Mouse (Mus musculus): ENCODE results near the gene Pglyrp2. TPM values are rescaled to one million over a fixed set of nuclear protein-coding genes. Genes with fewer than 3 reads are reported as not detected.
A peak's percentile ranks its signal among the peaks of the same experiment; 100 is the strongest.

Pglyrp2 gene
- total RNA-seq (2021), result not detected
- long read RNA-seq, experiment 1, result 0 reads
- long read RNA-seq, experiment 2, result 0 reads

DNA sequence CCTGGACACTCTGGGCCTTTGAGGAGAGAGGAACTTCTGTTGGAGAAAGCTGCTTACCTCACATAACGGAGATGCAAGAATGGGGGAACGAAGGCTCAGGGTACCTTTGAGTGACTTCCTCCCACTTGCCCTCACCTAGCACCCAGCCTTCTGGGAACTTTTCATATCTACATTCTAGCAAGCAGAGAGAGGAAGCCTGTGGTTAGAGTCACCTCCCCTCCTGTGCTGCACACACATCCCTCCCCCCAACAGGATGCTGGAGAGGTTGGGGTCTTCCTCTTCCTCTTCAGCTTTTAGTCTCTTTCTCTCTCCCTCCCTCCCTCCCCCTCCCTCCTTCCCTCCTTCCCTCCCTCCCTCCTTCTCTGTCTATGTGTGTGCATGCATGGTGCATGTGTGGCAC, at the start of gene Pglyrp2:
Pglyrp2 (minus strand) TSS at position 134 of the 400 bp plus-strand sequence.
- no peak for DNase-seq (ENCODE audit: low spot score in 2 of 2)
- intact Hi-C loops (cut with DNase I), result no loop called here

DNA sequence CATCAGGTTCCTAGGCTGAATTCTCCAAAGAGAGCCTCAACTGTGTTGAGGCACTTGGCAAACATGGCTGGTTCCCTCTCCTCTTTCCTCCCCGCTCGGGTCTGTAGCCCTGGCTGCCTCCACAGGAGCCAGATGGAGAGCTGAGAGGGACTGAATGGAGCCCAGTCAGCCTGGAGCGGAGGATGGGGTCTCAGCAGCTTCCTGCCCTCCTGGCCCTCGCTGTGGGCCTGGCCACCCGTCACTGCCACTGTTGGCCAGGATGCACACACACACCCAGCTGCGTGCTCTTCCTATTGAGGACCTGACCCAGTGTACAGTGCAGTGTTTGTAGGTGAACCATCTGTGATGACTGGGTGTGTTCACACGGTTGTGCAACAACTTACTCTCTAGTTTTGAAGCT, 48.2 kb upstream of the Pglyrp2 start:
- intact Hi-C loops (cut with DNase I), result no loop called here
- no peak for DNase-seq (ENCODE audit: low spot score in 2 of 2)

DNA sequence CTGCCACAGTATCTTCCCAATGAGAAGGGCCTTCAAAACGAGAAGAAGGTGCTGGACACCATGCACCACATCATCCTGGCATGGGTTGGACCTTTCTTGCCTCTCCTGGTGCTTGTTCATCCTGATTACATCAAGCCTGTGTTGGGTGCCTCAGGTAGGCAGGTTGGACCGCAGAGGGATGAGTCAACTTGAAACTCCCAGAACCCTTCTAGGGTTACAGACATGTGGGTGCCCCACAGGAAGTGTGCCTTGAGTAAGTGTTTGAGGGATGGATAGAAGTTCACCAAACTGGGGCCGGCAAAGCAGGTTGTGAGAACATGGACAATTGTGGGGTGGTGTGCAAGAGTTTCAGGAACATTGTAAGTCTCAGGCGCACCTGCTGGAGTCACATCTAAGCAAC, 46.8 kb upstream of the Pglyrp2 start:
- intact Hi-C loops (cut with DNase I), result no loop called here
- no peak for DNase-seq (ENCODE audit: low spot score in 2 of 2)

DNA sequence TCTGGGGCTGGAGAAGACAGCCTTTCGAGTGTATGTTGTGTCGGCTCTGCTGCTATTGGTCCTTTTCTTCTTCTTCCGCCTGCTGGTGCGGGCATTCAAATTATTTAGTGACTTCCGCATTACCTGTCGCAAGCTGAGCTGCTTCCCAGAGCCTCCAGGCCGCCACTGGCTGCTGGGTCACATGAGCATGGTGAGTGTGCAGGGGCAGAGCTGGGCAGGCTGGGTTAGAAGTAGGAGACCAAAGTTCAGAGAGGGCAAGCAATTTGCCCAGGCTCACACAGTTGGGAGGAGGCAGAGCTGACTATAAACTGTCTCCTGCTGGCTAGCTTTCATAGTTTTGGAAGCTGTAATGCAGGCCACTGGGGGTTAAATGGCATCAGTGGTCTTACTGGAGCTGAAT, 44.5 kb upstream of the Pglyrp2 start:
- DNase-seq (ENCODE audit: low spot score in 2 of 2), result no peak
- intact Hi-C loops (cut with DNase I), result no loop called here

DNA sequence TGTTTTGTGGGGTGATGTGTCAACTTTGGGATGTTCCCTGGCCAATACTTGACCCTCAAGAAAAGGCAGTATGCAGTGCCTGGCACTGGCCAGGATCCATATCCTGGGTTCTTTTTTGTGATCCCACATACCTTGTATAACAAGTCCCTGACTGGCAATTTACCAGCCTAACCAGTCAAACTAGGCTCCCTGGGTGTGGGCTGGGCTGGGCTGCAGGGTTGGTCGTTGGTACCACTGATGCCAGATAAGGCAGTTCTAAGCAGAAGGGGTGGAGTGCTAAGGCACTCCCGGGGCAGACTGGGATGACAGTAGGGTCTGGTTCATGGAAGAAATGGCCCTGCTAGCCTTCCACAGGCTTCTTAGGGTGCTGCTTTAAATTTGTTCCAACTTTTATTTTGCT, 31.0 kb upstream of the Pglyrp2 start:
- no peak for DNase-seq (ENCODE audit: low spot score in 2 of 2)

DNA sequence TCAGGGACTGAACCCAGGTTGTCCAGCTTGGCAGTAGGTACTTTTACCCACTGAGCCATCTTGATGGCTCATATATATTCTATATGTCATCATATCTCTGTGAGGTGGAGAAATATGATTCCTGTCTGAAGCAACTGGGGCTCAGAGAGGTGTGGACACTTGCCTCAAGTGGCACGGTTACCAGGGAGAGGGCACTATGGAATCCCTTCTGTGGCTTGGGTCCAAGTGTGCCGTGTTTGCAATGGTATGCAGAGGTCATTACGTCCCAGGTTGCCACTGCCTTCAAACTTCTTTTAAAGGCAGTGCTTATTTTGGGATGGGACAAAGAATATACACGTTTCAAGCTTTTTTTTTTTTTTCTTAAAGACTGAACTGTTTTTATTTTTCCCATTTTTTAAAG, 30.2 kb upstream of the Pglyrp2 start:
- no peak for DNase-seq (ENCODE audit: low spot score in 2 of 2)
- intact Hi-C loops (cut with DNase I), result no loop called here

More for the DNA sequence above, 31.0 kb upstream of the Pglyrp2 start:
- intact Hi-C loops (cut with DNase I), result no loop called here

DNA sequence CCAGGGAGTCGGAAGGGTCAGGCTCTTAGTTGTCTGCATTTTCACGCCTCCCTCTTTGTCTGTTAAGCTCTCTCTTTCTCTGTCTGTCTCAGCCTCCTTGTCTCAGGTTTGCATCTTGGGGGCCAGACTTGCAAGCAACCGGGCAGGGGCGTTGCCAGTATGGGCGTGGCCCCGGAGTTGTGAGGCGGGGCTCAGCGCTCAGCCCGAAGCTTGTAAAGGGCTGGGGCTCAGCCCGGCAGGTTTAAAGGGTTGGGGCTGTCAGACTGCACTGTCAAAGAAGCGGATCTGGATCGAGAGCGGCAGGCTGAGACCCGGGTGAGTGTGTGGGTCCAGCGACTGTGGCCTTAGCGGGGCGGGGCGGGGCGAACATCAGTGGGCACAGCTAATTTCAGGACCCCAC, 28.5 kb upstream of the Pglyrp2 start, which contains the start of gene Cyp4f39:
Cyp4f39 (plus strand) TSS at position 242 of the 400 bp plus-strand sequence.
- intact Hi-C loops (cut with DNase I), result no loop called here
- no peak for DNase-seq (ENCODE audit: low spot score in 2 of 2)

DNA sequence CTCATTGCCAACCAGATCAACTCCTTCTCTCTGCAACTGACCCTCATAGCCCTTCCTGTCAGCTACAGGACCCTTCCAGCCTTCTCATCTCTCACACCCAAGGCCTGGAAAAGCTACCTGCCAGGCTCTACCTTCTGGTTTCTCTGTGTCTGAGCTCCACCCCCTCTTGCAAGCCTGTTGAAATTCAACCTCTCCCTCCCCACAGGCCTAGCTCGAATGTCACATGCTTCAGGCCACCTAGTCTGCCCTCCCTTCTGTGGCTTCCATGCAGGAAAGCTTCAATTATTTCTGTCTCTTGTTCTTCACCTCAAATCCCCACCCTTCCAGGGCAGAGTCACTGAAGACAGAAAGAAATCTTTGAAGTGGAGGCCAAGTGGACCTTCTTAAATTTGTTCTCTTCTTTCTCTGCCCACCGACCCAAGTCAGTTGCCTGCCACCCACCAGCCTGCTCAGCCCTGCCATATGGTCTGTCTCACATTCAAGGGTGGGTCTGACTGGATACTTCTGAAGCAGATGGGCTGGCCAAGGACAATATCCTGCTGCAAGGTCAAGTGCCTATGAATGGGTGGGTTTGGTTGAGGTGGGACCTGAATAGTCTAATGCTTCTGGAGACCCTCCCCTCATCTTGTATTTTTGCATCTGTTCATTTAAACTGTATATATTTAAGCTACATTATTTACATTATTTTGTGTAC, 27.0 kb upstream of the Pglyrp2 start:
- DNase-seq (ENCODE audit: low spot score in 2 of 2), result no peak
- intact Hi-C loops (cut with DNase I), result no loop called here

DNA sequence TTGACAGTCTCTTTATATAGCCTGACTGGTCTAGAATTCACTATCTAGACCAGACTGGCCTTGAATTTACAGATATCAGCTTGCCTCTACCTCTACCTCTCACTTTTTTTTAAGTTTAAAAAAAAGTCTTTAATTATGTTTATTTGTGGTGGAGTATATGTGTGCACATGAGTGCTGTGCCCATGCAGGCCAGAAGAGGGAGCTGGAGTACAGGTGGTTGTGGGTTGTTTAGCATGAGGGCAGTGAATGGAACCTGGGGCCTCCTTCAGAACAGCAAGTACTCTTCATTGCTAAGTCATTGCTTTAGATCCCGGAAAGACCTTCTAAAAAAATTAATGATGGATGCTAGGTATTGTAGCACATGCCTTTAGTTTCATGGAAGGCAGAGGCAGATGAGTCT, 25.1 kb upstream of the Pglyrp2 start:
- no peak for DNase-seq (ENCODE audit: low spot score in 2 of 2)
- intact Hi-C loops (cut with DNase I), result no loop called here

DNA sequence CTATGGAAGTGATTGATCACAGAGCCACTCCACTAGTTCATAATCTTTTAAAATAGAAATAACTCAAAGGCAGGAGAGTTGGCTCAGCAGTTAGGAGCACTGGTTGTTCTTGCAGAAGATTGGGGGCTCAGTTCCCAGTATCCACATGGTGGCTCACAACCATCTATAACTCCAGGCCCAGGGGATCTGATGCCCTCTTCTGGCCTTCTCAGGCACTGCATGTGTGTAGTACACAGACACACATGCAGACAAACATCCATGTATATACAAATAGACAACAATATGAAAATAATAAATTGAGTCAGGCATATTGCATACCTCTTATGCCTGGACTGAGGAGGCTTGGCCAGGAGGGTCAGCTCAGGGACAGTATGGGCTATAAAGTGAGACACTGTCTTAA, 23.2 kb upstream of the Pglyrp2 start:
- no peak for DNase-seq (ENCODE audit: low spot score in 2 of 2)
- intact Hi-C loops (cut with DNase I), result no loop called here

DNA sequence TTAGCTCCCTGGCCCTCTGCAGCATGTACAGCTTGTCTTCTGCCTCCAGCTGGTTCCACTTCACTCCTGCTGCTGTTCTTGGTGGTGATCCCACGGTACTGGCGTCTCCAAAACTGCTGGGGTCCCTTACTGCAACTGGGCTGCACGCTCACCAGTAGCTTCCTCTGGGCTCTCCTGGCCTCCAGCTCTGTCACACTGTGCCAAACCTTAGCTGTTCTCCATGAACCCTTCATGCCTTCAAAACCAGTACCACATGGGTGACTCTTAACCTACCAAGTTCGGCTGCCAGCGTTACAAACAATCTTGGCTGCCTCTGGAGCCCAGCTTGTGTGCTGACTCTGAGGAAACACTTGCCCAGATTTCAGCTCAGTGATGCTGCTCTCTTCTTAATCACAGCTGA, 21.0 kb upstream of the Pglyrp2 start:
- intact Hi-C loops (cut with DNase I), result no loop called here
- DNase-seq (ENCODE audit: low spot score in 2 of 2), result no peak

DNA sequence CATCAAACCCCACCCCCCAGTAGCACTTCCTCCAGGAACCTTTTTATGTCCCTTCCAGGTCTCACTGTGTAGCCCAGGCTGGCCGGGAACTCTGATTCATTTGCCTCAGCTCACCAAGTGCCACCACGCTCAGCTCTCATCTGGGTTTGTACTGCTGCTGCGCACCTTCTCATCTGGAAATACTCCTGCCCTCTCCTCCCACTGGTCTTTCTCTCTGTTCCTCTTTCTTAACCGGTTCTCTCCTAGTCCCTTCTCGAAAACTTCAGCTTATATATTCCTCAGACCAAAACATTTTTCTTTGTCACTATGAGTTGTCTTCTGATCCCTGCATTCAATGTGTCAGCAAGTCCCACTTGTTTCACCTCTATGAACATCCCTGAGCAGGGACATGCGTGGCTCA, 19.3 kb upstream of the Pglyrp2 start:
- no peak for DNase-seq (ENCODE audit: low spot score in 2 of 2)
- intact Hi-C loops (cut with DNase I), result no loop called here

DNA sequence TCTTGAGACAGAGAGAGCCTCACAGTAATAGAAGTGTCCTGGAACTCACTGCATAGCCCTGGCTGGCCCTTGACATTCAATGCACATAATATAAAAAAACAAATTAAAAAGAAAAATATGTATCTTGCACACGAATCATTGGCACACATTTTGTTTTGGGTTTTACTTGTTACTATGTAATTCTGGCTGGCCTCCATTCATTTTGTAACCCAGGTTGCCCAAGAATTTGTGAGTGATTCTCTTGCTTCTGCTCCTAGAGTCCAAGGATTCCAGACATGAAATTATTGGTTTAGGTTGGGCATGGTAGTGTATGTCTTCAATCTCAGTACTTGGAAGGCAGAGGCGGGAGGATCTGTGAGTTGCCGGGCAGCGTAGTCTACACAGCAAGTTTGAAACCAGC, 13.1 kb upstream of the Pglyrp2 start:
- no peak for DNase-seq (ENCODE audit: low spot score in 2 of 2)
- intact Hi-C loops (cut with DNase I), result no loop called here

DNA sequence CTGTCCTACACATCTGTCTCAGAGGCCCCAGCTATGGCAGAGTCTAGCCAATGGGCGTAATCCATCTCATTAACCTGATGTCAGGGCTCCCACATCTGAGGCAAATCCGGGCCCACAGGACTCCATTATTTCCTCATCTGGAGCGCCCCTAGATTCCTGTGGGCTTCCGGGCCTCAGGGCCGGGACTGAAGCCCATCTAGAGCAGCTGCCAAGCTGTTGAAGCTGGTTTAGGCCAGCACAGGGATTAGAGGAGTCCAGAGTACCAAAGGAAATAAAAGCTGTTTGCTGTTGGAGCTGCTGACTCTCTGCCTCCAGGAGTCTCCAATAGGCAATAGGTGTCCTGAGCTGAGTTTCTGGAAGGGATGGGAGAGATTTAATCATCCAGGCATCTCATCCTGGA, 11.2 kb upstream of the Pglyrp2 start:
- no peak for DNase-seq (ENCODE audit: low spot score in 2 of 2)
- intact Hi-C loops (cut with DNase I), result no loop called here

DNA sequence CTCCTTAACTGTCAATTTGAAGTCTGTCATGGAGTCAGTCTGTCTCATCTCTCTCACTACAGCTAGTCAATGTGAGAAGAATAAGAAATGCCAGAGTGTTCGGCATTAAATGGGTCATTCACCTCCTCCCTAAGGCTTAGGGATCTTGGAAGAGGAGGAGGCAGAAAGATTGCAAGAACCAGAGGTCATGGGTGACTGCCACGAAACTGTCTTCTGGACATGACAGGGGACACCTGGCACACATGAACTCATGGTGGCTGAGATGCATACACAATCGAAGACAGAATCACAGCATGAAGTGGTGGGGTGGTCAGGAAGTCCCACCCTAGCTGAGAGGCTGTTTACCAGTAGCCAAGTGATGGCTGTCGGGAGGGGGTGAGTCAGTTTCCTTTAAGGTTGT, 10.4 kb upstream of the Pglyrp2 start:
- no peak for DNase-seq (ENCODE audit: low spot score in 2 of 2)
- intact Hi-C loops (cut with DNase I), result loop anchor here (5.0 kb wide), 2 partner anchors 47 to 87 kb away; partner anchors contain the start of gene Wiz

DNA sequence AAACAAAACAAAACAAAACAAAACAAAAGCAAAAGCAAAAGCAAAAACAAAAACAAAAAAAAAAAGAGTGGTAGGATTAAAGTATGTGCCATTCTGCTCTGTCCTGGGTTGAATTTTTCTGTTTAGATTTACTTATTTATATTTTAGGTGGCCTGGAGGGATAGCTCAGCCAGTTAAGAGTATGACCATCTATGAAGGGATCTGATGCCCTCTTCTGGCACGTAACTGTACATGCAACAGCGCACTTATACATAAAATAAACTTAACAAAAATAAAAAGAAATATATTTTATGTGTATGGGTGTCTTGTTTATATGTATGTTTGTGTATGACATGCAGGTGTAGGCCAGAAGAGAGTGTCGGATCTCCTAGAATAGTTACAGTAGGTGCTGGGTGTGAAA, 8.0 kb upstream of the Pglyrp2 start:
- intact Hi-C loops (cut with DNase I), result loop anchor here (5.0 kb wide), 2 partner anchors 45 to 85 kb away; partner anchors contain the start of gene Wiz
- DNase-seq (ENCODE audit: low spot score in 2 of 2), result peak; percentile 4 to 6

DNA sequence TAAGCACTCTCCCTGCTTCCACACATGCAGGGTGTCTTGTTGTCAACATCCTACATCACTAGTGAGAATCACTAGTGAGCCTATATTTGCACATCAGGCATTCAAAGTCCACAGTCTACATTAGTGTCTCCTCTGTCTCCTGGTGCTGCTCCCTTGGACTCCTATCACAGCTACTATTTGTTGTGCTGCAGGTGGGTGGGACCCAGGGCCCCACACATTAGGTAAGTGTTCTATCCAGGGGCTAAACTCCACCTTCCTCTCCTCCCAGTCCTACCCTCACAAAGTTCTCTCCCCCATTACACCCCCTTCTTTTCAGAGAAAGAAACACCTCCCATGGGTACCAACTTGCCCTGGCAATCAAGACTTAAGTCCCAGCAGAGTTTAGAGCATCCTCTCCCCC, 2.6 kb upstream of the Pglyrp2 start:
- intact Hi-C loops (cut with DNase I), result no loop called here
- no peak for DNase-seq (ENCODE audit: low spot score in 2 of 2)

DNA sequence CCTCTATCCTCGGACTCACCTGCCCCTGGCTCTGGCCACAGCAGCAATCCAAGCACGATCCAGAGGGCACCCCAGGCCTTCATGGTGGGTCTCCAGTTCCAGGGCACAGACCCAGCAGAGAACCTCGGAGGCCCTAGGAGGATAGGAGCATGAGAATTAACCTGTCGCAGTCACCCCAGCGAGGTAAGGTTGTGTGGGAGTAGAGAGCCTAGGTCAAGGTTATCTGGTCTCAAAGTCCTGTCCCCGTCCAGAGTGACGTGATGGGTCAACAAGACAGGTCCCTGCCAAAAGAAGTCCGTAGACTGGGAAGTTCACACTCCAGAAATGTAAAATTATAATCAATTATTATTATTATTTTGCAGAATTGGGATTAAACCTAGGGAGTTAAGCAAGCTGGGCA, 3.2 kb downstream of the Pglyrp2 start:
- intact Hi-C loops (cut with DNase I), result no loop called here
- DNase-seq (ENCODE audit: low spot score in 2 of 2), result no peak

DNA sequence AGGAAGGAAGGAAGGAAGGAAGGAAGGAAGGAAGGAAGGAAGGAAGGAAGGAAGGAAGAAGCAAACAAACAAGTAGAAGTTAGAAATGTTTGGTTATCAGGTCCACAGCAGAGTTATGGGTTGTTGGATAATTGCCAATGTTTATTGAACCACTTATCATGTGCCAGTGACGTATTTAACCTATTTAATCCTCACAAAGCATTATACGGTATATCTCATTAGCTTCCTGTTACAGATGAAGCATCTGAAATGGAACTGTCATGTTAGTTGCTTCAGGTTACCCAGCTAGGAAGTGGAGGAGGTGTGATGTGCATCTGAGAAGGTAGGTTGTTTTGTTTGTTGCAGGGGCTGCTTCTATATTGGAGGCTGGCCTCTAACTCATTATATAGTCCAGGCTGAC, 4.0 kb downstream of the Pglyrp2 start:
- no peak for DNase-seq (ENCODE audit: low spot score in 2 of 2)
- intact Hi-C loops (cut with DNase I), result no loop called here

DNA sequence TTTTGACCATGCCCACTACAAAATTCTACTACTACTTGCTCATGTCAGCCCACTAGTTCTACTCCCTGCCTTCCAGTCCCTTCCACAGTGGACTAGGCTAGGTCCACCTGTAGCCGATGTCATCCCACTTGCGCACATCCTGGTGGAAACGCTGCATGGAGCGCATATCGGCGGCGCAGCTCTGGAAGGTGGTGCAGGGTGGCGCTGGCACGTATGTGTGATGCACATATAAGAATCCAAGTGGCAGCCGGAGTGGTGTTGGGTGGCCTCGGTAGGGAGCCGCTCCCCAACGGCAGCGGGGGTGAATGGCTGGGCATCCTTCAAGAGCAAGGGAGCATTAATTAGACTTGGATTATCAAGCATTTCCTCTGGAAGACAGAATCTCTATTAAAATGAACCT, 7.2 kb downstream of the Pglyrp2 start:
- DNase-seq (ENCODE audit: low spot score in 2 of 2), result no peak
- intact Hi-C loops (cut with DNase I), result no loop called here

DNA sequence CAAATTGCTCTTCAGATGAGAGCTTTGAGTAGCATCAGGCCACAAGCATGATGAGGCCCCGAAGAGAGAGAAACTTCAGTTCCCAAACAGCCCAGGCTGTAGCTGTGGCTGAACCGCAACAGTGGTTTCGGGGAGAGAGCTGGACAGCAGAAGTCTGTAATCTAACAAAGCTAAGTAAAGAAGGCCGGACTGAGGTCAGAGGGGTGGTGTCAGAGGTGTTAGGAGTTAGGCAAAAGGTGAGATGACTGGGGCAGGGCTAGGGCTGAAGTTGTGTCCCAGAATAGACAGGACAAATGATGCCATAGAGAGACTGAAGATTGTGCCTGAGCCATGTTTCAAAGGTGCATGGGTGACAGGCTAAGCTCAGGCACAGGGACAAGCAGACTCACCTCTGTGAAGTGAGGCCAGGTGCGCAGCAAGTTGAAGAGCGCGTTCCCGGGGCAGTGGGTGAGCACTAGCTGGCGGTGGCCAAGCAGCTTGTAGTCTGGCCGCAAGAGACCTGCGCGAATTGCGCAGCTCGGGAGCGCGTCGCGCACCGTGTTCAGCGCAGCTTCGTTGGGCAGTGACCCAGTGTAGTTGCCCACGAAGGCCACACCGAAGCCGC, 8.4 kb downstream of the Pglyrp2 start:
- no peak for DNase-seq (ENCODE audit: low spot score in 2 of 2)
- intact Hi-C loops (cut with DNase I), result no loop called here

Measured in left cerebral cortex, postnatal 14 days (tissue).